Mouse (Mus musculus): ENCODE measurements around the gene Mug2.
"Not testable (repeated sequence)": the region's sequence is repeated elsewhere in the genome, so short reads cannot be mapped to it uniquely, and the experiment has no call there.

DNA sequence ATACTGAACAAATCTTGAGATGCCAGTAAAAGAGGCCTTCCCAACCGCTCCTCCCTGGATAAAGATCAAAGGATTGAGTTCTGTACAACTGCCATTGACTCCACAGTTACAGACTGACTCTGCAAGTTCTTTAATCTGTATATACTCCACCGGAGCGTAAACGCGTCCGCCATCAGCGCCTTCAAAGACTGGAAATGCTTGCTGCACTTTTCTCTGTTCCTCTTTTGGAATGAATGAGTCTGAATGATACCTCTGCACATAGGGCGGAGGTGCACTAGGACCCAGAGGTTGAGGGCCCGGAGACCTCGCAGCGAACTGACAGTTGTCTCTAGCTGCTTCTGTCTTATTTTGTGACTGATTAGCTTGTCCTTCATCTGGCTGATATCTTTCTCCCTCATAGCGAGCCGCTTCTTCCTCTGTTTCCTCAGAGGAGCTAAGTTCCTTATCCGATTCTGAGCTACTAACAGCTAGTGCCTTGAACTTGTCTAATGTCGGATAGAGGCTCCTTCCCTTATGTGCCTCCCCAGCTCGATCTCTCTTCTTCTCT lies 48.7 kb upstream of the Mug2 start:
- not testable (repeated sequence) for TF ChIP-seq CTCF (conservative IDR thresholded peaks at IDR 0.05 in 1 of 2, IDR thresholded peaks at IDR 0.05 in 1 of 2; ENCODE audit: low read depth in 2 of 2, low read length in 2 of 2); GABPA (IDR thresholded peaks at IDR 0.05; ENCODE audit: insufficient replicate concordance, low read depth, low read length); ELF1 (IDR thresholded peaks at IDR 0.05; ENCODE audit: low read depth, low read length); TCF12 (IDR thresholded peaks at IDR 0.05; ENCODE audit: low read depth, low read length)
